Mouse (Mus musculus): ENCODE data around the gene Zfp827.

Zfp827 gene

DNA sequence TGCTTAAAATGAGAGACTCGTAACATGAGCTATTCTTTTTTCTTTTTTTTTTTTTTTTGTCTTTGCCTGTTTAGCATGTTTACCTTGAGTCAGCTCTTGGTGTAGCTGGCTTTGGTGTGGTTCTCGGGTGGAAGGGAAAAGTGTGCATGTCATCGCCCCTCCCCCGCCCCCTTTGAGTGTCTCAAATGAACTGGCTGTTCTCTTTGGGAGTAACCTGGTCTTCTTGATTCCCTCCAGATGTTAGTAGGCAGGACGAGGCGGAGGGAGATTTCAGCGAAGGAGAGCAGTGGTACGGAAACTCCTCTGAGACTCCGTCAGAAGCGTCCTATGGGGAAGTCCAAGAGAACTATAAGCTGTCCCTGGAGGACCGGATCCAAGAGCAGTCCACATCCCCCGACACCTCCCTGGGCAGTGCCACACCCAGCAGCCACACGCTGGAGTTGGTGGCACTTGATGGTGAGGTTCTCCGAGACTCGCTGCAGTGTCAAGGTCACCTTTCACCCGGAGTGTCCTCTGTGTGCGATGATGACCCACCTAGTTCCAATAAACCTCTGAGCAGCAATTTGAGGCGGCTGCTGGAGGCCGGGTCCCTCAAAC, 31.9 kb downstream of the Zfp827 start:
- in situ Hi-C loops (cut with MboI, MseI), result no loop called here

DNA sequence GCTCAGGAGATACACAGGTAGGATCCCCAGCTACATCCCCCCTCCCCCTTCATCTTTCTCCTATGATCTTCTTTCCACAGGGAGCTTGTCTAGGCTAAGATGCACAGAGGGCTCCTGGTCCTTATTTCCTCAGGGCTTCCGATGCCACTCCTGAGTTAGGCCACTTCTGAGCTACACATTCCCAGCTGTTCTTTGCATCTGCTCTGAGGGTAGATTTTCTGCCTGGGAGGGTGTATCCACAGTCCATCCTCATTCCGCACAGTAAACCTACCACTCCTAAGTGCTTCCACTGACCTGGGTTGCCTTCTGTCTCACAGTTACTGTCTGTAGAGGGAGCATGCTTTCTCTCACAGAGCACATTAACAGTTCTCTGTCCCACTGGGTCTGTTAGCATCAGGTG, 37.7 kb downstream of the Zfp827 start:
- in situ Hi-C loops (cut with MboI, MseI), result no loop called here

DNA sequence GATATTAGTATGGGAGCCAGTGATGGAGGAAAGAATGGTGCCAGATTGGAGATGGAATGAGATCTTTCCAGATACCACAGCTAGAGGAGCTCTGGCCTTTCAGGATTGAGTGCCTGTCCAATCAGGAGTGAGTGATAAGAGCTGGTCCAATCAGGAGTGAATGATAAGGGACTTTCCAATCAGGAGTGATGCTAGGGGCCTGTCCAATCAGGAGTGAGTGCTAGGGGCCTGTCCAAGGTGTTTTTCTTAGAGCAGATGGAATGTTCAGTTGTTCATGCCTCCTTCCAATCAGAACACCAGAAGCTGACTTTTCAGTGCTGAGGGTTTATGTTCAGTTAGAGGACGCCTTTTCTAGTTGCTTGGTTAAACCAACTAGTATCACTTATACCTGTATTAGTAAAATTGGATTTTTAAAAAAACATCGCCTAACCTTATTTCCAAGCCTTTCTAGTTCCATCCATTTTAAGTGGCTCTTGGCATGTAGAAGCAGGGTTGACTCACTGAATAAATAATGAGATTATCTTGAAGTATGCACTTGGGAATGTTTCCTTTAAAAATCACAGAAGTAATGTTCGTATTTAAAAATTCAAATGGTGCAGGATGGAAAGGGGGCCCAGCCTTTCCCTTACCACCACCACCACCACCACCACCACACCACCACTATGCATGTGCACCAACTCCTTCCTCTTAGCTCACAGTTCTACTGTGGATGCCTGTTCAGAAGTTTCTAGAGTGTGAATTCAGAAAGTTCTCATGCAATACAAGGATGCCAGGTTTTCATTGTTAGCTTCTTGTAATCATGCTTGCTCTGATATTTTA, 39.8 kb downstream of the Zfp827 start:
- in situ Hi-C loops (cut with MboI, MseI), result no loop called here

DNA sequence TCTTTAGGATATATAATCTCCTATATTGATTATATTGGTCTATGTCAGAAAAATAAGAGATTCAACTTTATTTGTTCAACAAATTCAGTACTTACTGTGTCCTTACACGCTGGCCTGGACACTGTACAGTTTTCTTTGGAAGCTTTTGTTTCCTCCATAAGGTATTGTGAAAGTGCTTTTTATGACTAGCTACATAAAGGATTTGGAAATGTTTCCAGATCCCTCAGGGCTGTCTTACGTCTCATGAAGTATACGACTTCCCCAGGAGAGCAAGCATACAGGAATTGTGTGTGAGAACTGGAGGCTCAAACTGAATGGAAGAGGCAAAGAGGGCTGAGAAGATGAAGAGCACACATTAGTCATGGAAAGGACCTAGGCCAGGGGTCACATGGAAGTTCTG, 45.1 kb downstream of the Zfp827 start:
- in situ Hi-C loops (cut with MboI, MseI), result no loop called here

DNA sequence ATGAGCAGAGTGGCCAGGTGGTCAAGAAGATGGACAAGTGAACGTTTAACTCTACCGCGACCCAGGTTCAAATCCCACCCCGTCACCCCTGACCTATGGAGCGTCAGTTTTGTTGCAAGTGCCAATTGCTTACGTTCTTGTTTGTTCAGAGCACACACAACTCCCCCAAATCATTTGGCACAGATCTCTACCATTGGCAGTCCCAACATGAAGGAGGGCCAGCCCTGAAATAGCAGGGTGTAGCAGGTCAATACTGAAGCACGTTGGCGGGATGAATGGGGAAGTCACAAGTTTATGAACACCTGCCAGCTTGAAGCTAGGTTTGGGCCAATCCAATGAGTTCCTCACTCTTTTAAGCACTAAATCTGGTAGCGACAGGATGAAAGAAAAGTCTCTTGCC, 46.7 kb downstream of the Zfp827 start:
- in situ Hi-C loops (cut with MboI, MseI), result no loop called here

DNA sequence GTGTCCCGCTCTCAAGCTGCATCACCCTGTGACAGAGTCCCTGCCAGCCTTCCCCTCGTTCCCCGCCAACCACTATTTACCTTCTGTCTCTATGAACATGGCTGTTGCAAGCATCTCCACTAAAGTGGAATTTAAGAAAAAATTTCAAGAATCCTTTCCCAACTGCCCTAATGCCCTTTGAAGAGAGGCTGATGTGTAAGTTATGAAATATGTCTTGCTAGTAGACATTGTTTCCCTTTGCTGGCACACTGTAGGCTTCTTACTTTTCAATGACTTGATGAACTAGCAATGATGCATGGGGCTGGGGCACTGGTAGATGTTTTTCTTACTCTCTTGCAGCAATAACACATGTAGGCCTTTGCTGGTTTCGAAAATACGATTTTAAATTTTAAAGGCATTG, 49.0 kb downstream of the Zfp827 start:
- in situ Hi-C loops (cut with MboI, MseI), result no loop called here

DNA sequence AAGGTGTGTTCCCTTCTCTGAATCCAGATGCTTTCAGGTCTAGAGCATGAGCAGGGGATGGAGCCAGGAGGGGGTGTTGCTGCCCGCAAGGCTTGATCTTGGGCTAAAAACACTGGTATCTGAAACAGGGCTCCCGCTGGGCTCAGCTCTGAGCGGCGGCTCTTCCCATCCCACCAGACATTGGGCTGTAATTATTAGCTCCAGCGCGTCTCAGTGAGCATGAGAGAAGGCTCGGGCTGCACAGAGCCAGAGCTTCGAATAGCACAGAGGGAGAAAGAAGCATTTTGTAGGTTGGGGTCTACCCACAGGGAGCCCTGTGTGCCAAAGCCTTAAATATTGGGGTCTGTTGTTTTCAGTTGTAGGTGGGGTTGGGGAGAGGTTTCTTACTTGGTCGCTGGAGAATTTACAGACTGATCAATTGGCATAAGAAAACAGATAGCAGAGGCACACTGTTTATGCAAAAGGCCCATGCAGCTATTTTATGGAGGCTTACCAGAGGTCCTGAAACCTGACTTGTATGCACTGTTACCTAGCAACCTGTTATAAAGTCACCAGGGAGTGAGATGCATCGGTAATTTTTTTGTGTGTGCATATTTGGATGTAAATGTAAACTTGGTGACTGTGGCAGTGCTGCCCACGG, 50.4 kb downstream of the Zfp827 start:
- in situ Hi-C loops (cut with MboI, MseI), result no loop called here

DNA sequence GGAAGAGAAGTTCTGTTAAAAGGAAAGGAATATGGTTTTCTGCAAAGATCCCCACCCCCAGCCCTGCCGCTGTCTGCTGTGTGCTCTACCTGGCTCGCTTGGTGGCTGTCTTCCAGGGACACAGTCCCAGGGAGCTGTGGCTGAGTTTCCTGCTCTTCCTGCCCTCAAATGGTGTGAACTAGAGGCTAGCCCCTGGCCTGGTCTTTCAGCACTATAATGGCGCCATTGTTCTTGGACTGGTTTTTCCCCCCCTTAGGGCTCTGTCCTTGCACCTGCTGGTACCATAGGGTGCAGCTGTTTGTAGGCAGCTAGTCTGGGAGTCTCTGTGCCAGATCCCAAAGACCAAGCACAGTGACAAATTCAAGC, 50.9 kb downstream of the Zfp827 start:
- in situ Hi-C loops (cut with MboI, MseI), result no loop called here

DNA sequence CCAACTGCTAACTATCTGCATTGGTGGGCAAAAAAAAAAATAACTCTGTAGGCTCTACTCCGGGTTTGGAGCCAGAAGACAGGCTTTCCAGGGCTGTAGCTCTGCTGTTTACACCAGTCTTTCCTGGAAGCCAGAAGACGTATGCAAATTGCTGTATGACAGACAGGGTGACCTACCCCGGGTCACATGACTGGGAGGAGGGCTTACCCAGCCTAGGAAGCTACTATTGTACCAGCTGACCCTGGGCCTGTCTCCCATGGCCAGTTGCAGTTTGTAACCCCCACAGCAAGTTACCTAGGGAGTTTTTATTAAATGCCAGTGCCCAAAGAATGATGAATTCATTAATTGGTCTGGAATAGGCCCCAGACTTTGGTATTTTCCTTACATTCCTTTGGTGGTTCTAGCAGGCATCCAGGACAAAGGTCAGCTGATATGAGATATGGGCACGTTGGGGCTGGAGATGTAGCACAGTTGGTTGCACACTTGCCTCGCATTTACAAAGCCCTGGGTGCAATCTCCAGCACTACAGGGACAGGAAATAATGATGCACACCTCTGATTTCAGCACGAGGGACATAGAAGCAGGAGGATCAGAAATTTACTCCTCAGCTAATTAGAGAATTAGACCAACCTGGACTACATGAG, 52.0 kb downstream of the Zfp827 start:
- in situ Hi-C loops (cut with MboI, MseI), result no loop called here

DNA sequence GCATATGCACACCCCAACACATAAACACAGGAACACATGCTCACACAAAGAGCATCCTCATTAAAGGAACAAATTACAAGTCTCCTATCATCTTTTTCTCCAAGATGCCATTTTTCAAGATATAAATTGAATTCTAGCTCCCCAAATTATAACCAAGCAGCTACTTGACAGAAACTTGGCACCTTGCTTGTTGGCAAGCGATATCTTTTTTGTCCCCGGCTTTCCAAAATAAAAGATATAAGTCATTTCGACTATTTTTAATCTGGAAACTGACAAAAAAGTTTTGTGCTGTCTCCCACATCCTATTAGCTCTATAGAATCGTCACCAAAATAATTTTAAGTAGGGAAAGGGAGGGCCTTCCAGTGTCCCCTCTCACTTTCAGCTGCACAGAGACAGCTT, 53.1 kb downstream of the Zfp827 start:
- in situ Hi-C loops (cut with MboI, MseI), result no loop called here

DNA sequence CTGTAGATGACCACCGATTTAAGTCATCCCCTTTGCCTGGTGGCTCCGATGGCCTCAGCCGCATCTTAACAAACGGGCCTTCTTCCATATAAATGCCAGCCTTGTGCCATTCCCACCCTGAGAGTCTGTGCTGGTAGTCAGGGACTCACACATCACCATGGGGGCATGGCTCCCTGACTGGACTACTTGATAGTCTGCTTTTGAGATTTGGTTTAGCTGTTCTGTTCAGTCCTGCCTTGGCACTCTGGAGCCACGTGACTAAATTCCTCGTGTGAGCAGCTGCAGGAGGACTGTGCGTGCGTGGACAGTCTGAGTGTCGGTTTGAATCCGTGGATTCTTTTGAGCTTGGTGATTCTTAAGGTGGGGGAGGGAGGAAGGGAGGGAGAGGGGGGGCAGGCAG, 53.7 kb downstream of the Zfp827 start:
- in situ Hi-C loops (cut with MboI, MseI), result no loop called here

DNA sequence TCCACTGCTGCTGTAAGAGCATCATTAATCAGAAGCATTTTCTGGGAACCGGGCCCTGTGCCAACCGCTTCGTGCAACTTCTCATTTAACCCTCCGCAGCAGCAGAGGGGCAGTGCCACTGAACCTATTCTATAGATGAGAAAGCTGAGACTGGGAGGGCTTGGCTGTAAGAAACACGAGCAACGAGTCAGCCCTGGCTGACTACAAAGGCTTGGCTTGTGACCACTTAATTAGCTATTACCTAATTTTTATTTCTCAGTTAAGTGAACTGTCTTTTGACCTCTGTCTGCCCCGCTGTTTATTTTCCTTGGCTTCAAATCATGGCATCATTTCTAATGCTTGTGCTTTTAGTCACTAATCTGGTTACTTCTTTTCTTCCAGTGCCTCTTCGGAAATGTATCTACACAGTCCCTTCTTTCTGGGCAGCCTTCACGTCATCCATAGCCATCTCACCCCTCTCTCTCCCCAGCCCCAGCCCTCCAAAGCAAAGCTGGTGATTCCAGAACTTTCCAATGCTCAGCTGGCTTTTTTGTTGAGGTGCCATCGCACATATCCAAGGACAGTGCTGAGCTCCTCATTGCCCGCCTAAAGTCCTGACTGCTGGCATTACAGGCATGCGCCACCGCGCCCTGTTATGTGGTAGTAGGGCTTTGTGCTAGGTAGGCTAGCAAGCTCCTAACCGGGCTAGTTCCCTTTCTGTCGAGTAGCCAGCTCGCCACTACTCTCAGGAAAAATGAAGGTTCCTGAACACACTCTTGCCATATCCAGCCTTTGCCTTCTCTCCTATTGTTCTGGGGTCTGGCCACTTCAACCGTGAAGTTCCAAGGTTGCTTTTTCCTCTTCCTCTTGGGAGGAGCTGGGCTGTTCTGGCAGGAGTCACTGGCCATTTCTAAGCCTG, 55.5 kb downstream of the Zfp827 start:
- in situ Hi-C loops (cut with MboI, MseI), result no loop called here

DNA sequence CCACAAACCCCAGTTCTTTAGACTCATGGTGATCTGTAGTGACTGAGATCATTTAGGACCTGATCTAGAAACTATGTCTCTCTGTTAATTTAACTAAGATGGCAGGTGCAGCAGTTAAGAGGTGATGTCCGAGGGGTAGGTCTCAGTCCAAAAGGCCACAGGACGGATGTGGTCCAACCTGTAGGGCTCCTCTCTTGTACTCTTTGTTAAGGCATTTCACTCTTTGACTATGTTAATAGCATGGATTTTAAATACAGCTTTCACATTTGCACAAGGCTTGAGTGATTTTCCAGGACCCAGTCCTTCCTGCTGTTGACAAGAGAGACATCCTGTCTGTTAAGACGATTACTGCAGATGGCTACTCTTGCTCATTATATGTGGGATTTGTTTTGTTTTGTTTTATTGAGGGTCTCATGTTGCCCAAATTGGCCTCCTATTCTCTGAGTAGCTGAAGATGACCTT, 56.2 kb downstream of the Zfp827 start:
- in situ Hi-C loops (cut with MboI, MseI), result no loop called here

DNA sequence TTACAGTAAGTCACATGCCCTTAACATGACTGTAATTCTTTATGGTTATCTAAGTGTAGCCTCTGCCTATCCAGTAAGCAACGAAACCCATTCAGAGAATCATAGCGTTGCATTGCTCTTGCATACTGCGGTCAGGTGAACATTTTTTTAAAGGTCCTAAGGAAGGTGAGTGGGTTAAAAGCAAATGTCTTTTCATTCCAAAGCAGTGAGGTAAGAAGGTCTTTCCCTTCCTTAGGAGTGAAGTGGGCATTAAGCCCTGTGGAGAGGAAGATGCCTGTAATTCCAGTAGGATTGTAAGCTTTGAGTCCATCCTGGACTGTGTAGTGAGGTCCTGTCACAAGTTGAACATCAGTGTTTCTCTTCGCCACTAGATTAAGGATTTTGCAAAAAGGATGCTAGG, 66.2 kb downstream of the Zfp827 start:
- in situ Hi-C loops (cut with MboI, MseI), result no loop called here

DNA sequence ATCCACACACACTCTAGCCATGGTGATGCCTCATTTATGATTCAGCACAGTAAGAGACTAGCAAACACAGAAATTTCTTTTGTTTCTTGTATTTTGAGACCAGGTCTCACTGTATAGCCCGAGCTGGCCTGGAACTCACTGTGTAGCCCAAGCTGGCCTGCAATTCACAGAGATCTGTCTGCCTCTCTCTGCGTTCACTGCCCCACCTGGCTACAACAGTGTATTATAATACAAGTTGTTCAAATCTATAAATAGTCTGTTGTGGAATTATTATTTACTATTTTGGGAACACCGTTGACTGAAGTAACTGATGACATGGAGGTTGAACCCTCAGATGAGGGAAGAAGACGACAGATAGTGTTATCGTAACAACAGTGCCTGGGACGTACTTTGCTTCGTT, 66.9 kb downstream of the Zfp827 start:
- in situ Hi-C loops (cut with MboI, MseI), result no loop called here

DNA sequence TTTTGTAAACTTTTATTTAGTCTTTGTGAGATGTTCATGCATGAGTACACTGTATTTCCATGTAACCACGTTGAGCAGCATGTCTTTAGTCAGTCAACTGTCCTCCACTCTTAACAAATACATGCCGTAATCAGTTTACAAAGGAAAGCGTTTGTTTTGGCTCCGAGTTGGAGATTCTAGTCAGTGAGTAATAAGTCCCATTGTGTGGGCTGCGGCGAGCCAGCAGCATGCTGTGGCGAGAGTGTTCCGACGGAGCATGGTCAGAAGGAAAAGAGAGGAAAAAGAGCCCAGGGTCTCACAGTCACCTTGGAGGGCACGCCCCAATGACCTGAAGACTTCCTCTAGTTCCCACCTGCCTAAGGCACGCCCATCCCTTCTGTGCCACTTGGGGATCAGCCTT, 68.7 kb downstream of the Zfp827 start:
- in situ Hi-C loops (cut with MboI, MseI), result no loop called here

DNA sequence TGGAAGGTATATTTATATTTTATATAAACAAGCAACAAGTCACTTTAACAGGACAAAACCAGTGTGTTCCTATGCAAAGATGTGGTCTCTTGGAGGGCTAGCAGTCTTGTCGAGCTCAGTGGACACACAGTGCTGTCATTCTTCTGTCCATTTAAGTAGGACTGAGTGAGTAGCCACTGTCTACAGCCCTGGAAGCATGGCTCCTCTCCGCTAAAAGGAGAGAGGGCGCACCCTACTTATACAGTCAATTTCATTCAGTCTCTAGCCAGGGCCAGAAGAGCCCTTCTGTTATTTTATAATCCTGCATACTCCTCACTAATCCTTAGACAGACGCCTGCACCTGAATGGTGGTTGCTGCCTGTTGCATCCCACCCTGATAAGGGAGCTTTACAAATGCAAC, 74.5 kb downstream of the Zfp827 start:
- in situ Hi-C loops (cut with MboI, MseI), result no loop called here

DNA sequence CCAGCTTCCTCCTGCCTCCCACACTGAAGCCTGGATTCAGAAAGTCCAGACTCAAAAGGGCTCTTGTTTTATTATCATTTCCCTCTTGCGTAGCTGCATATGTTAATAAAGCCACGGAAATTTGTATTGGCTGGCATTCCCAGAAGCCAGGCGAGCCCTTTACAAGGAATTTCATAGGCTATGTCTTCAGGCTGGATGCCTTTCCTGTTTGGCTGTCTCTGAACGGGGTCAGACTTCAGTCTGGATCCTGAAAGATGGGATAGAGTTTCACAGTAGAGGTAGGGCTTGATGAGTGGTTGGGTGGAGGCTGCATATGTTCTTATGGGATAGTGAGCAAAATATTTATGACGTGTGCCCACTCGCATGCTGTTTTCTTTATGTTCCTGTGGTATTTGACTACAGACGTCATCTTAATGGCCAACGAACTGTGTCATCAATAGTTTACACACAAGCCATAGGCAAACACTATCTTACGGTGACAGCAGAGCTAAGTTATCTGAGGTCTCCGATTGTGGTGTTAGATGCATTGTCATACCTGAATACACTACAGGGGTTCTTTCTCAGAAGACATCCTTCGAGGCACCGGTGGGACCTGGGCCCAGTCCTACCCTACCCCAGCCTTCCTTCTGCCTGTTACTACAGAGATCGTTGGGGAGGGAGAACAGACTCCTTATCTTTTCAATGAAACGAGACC, 75.1 kb downstream of the Zfp827 start:
- in situ Hi-C loops (cut with MboI, MseI), result no loop called here

DNA sequence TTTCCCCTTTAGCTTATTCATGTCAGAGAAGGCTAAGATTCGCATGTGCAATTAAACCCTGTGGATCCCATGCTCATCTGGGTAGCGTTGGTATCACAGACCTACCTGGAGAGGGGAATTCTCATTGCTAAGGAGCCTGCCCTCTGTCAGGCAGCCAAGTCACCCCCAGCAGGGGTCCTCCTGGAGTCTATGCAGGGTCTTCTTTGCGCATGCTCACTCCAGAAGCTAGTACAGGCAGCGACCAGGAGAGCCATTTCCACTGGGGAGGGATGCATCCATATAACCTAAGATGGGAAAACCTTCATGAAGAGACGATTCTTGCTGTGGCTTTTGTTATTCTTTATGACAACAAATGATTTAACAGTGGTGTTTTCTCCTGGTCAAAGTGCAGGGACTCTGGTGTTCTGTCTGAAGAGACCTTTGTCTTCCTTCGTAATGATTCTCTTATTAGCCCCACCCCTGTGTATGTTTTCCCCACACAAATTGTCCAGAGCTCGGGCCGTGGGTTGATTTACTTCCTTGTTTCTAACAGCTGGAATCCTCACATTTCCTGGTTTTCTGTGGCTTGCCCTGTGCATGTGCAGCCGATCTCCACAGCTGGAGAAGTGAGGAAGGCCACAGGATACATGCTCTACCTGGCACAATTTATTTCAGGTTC, 75.8 kb downstream of the Zfp827 start:
- in situ Hi-C loops (cut with MboI, MseI), result no loop called here

DNA sequence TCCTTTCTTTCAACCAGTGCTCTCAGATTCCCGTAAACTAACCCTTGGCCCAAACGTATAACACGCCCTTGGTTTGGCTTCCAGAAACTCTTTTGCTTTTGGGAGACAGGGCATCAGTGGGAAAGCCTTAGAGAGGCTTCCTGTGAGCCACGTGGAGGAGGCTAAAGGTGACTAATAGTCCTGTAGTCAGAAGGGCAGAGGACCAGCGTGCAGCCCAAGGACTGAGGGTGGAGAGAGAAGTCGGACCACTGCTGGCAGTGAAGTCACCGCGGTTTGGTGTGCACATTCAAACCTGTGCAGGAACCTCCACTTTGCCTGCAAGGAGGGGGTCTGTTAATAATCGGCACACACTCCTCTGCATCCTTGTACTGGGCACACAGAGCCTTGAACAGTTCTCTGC, 76.4 kb downstream of the Zfp827 start:
- in situ Hi-C loops (cut with MboI, MseI), result no loop called here
